Mouse (Mus musculus): Measurements from ENCODE around the gene BC035044. TPM values are rescaled to one million over a fixed set of nuclear protein-coding genes. Genes with fewer than 3 reads are reported as not detected.
"Not testable (repeated sequence)": the region's sequence is repeated elsewhere in the genome, so short reads cannot be mapped to it uniquely, and the experiment has no call there.

The BC035044 gene
- polyA plus RNA-seq (2015; fragmentation: Nextera tagmentation; extraction: Ambion mirVana) = 0.45 and 0.60 TPM in 2 replicates

GRCm38 (mm10) chr6:128890948-128891355, at the start of gene BC035044:
Gene BC035044 (minus strand): TSS chr6:128891126.
- no peak within 1 kb of the TSS for H3K9ac ChIP-seq
- H3K36me3 ChIP-seq = no peaks in the 10 kb centered on the region
- no peaks in the 10 kb centered on the region for H3K27me3 ChIP-seq (replicated peaks)
- 57% methylated on average over 2 of the region's 2 CpGs for WGBS
- H3K9me3 ChIP-seq = no peaks in the 10 kb centered on the region
- no peak within 1 kb of the TSS for H3K4me3 ChIP-seq
- no peaks in the 10 kb centered on the region for H3K4me1 ChIP-seq
- H3K4me2 ChIP-seq = no peak within 1 kb of the TSS
- no peak within 1 kb of the TSS for H3K27ac ChIP-seq (replicated peaks)
- no peak for ATAC-seq (ENCODE audit: extremely low read depth, insufficient number of reproducible peaks, low FRiP score, low TSS enrichment)

GRCm38 (mm10) chr6:128935889-128936665, 45.2 kb upstream of the BC035044 start:
- not testable (repeated sequence) for H3K9ac ChIP-seq; H3K4me1 ChIP-seq; H3K36me3 ChIP-seq; H3K9me3 ChIP-seq; H3K27ac ChIP-seq (replicated peaks); H3K4me2 ChIP-seq; H3K27me3 ChIP-seq (replicated peaks); ATAC-seq (ENCODE audit: extremely low read depth, insufficient number of reproducible peaks, low FRiP score, low TSS enrichment); H3K4me3 ChIP-seq
- 84% methylated on average over 5 of the region's 13 CpGs for WGBS

DNA sequence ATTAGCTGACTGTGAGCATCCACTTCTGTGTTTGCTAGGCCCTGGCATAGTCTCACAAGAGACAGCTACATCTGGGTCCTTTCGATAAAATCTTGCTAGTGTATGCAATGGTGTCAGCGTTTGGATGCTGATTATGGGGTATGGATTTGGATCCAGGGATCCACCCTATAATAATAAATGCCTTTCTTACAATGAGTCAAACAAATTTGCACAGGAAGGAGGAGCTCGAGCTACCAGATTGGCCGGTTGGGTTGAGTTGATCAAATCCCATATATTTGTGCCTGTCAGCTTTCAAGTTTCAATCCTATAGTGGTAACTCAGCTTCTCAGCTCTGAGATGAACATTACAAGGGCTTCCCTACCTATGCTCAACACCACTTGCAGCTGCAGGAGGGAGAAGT, 43.2 kb upstream of the BC035044 start, which contains the start of gene Clec2g:
TSS of gene Clec2g (plus strand) at position 301 of the 400 bp plus-strand sequence.
- 88% methylated on average over 4 of the region's 4 CpGs for WGBS
- not testable (repeated sequence) for H3K36me3 ChIP-seq; H3K9me3 ChIP-seq; H3K4me2 ChIP-seq; ATAC-seq (ENCODE audit: extremely low read depth, insufficient number of reproducible peaks, low FRiP score, low TSS enrichment); H3K27ac ChIP-seq (replicated peaks); H3K9ac ChIP-seq; H3K4me3 ChIP-seq; H3K27me3 ChIP-seq (replicated peaks); H3K4me1 ChIP-seq

GRCm38 (mm10) chr6:128933050-128933449, 42.1 kb upstream of the BC035044 start:
- no peak overlapping the region for H3K9ac ChIP-seq
- H3K27me3 ChIP-seq (replicated peaks) = no peaks in the 10 kb centered on the region
- 66% methylated on average over 2 of the region's 2 CpGs for WGBS
- H3K4me1 ChIP-seq = no peaks in the 10 kb centered on the region
- H3K4me2 ChIP-seq = no peak overlapping the region
- H3K36me3 ChIP-seq = no peaks in the 10 kb centered on the region
- no peak overlapping the region for H3K4me3 ChIP-seq
- no peaks in the 10 kb centered on the region for H3K9me3 ChIP-seq
- H3K27ac ChIP-seq (replicated peaks) = no peak overlapping the region
- no peak for ATAC-seq (ENCODE audit: extremely low read depth, insufficient number of reproducible peaks, low FRiP score, low TSS enrichment)

DNA sequence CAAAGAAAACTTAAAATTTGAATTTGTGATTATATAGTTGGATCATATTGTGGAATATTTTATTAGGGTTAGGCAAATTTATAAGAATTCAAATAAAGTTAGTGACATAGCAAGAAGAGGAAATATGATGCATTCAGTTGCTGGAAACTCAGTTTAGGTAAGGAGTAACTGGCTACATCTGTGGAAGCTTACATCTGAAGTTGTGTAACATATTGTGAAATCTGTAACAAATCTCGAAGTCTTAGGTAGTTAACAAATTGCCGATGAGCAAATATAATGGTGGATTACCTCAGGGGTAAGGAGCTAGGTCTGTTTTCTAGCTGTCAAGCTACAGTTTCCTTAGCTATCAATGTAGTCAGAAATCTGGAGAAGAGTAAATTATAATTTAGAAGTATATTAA, 26.4 kb upstream of the BC035044 start:
- H3K9ac ChIP-seq = no peak overlapping the region
- no peaks in the 10 kb centered on the region for H3K36me3 ChIP-seq
- no peak overlapping the region for H3K4me3 ChIP-seq
- no peak overlapping the region for H3K4me2 ChIP-seq
- H3K27me3 ChIP-seq (replicated peaks) = no peaks in the 10 kb centered on the region
- no peak for ATAC-seq (ENCODE audit: extremely low read depth, insufficient number of reproducible peaks, low FRiP score, low TSS enrichment)
- 76% methylated on average over 2 of the region's 2 CpGs for WGBS
- H3K4me1 ChIP-seq = no peaks in the 10 kb centered on the region
- H3K9me3 ChIP-seq = peaks cover 9% of the 10 kb centered on the region
- H3K27ac ChIP-seq (replicated peaks) = no peak overlapping the region

- WGBS = 63% methylated on average over 2 of the region's 2 CpGs
- Histone ChIP-seq H3K4me3 (no peak overlapping the region), H3K4me2 (no peak overlapping the region), H3K9me3 (no peaks in the 10 kb centered on the region), H3K27me3 (replicated peaks) (no peaks in the 10 kb centered on the region), H3K36me3 (no peaks in the 10 kb centered on the region), H3K9ac (no peak overlapping the region), H3K27ac (replicated peaks) (no peak overlapping the region), H3K4me1 (no peaks in the 10 kb centered on the region)
- no peak for ATAC-seq (ENCODE audit: extremely low read depth, insufficient number of reproducible peaks, low FRiP score, low TSS enrichment)
These were observed 22.8 kb upstream of the BC035044 start for GRCm38 (mm10) chr6:128913598-128914254.

- H3K4me3 ChIP-seq; H3K9ac ChIP-seq; H3K27me3 ChIP-seq (replicated peaks); H3K36me3 ChIP-seq; H3K4me2 ChIP-seq; ATAC-seq (ENCODE audit: extremely low read depth, insufficient number of reproducible peaks, low FRiP score, low TSS enrichment); H3K4me1 ChIP-seq; H3K9me3 ChIP-seq; H3K27ac ChIP-seq (replicated peaks): not testable (repeated sequence)
- 84% methylated on average over 6 of the region's 6 CpGs for WGBS
These were observed 10.0 kb upstream of the BC035044 start for GRCm38 (mm10) chr6:128900796-128901552.

DNA sequence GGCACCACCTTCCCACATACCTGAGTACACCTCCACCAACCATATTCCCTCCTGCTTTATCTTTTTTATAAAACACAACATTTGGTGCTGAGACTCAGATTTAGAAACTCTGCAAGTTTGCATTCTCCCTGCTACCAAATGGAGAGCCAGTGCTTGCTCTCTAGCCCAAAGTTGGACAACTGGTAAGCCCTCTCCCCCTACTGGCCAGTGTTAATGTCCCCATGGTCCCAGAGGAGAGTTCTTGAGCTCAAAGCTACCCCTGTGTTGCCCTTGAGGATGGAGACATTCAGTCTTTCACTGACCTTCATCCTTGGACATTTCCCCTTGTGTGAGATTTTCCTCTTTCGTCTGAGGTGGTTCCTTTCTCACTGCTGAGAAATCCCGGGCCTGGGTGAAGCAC, 9.1 kb upstream of the BC035044 start:
- no peaks in the 10 kb centered on the region for H3K36me3 ChIP-seq
- no peak overlapping the region for H3K27ac ChIP-seq (replicated peaks)
- no peaks in the 10 kb centered on the region for H3K4me1 ChIP-seq
- H3K9ac ChIP-seq = no peak overlapping the region
- ATAC-seq (ENCODE audit: extremely low read depth, insufficient number of reproducible peaks, low FRiP score, low TSS enrichment) = no peak
- H3K4me2 ChIP-seq = no peak overlapping the region
- WGBS = 72% methylated on average over 2 of the region's 2 CpGs
- no peaks in the 10 kb centered on the region for H3K27me3 ChIP-seq (replicated peaks)
- H3K9me3 ChIP-seq = no peaks in the 10 kb centered on the region
- no peak overlapping the region for H3K4me3 ChIP-seq

- no peaks in the 10 kb centered on the region for H3K9me3 ChIP-seq
- H3K9ac ChIP-seq = no peak overlapping the region
- H3K4me1 ChIP-seq = no peaks in the 10 kb centered on the region
- WGBS = 72% methylated on average over 3 of the region's 3 CpGs
- H3K27ac ChIP-seq (replicated peaks) = no peak overlapping the region
- no peak overlapping the region for H3K4me3 ChIP-seq
- no peaks in the 10 kb centered on the region for H3K27me3 ChIP-seq (replicated peaks)
- H3K4me2 ChIP-seq = no peak overlapping the region
- no peak for ATAC-seq (ENCODE audit: extremely low read depth, insufficient number of reproducible peaks, low FRiP score, low TSS enrichment)
- no peaks in the 10 kb centered on the region for H3K36me3 ChIP-seq
These were observed 4.6 kb upstream of the BC035044 start for GRCm38 (mm10) chr6:128895404-128896001.

DNA sequence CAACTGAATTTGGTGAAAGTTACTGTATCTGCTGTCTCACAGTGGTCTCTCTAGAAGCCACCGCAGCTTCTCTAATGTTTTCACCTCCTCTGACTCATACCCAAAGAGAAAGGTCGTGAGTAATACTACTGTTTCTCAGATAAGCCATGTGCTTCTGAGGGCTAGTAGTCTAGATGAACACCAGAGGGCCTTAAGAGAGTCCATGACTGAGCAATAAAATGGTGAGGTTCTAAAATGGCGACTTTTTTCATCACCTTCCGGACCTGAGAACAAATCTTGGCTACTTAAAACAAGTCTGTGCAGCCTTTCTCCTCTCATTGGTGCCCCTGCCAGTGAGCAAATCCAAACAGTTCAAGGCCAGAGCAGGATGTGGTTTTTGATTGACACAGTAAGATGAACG, 2.1 kb downstream of the BC035044 start:
- Histone ChIP-seq H3K9me3 (no peaks in the 10 kb centered on the region), H3K27me3 (replicated peaks) (no peaks in the 10 kb centered on the region), H3K4me2 (no peak overlapping the region), H3K27ac (replicated peaks) (no peak overlapping the region), H3K4me1 (no peaks in the 10 kb centered on the region), H3K9ac (no peak overlapping the region), H3K4me3 (no peak overlapping the region), H3K36me3 (no peaks in the 10 kb centered on the region)
- 71% methylated on average over 5 of the region's 5 CpGs for WGBS
- no peak for ATAC-seq (ENCODE audit: extremely low read depth, insufficient number of reproducible peaks, low FRiP score, low TSS enrichment)

- not testable (repeated sequence) for ATAC-seq (ENCODE audit: extremely low read depth, insufficient number of reproducible peaks, low FRiP score, low TSS enrichment); H3K36me3 ChIP-seq; H3K4me2 ChIP-seq; H3K9me3 ChIP-seq; H3K4me1 ChIP-seq; H3K27ac ChIP-seq (replicated peaks); H3K27me3 ChIP-seq (replicated peaks); H3K9ac ChIP-seq; H3K4me3 ChIP-seq
- 70% methylated on average over 6 of the region's 6 CpGs for WGBS
These were observed 3.7 kb downstream of the BC035044 start, which contains the start of gene Clec2i for GRCm38 (mm10) chr6:128887091-128887790. Gene Clec2i (plus strand): TSS chr6:128887588.
